Mouse (Mus musculus) midbrain, embryonic 10.5 days (tissue): ENCODE results near the gene Ptprg. TPM values are rescaled to one million over a fixed set of nuclear protein-coding genes. Genes with fewer than 3 reads are reported as not detected.
A peak's percentile ranks its signal among the peaks of the same experiment; 100 is the strongest.

Experiments used
- DNase-seq: peaks from one replicate; pipeline ENCODE4 v3.0.0-alpha.2; 2017; ENCODE audit warnings: low spot score
- H3K27ac ChIP-seq: fragments of 300-500 bp; sonication (generic); replicated peaks from 2 replicates; pipeline ENCODE4 v1.5.1; 2016; ENCODE audit warnings: mild to moderate bottlenecking
- H3K27me3 ChIP-seq: fragments of 300-500 bp; sonication (generic); 2 replicates; pipeline ENCODE4 v1.6.1; 2016; ENCODE audit warnings: low read depth, mild to moderate bottlenecking; ENCODE audit not compliant: poor library complexity, severe bottlenecking
- H3K36me3 ChIP-seq: fragments of 300-500 bp; sonication (generic); 2 replicates; pipeline ENCODE4 v1.6.1; 2016; ENCODE audit warnings: mild to moderate bottlenecking, moderate library complexity
- H3K4me1 ChIP-seq: fragments of 300-500 bp; sonication (generic); 2 replicates; pipeline ENCODE4 v1.6.1; 2016
- H3K4me3 ChIP-seq: fragments of 300-500 bp; sonication (generic); 2 replicates; pipeline ENCODE4 v1.5.1; 2016; ENCODE audit warnings: mild to moderate bottlenecking, moderate library complexity
- H3K9me3 ChIP-seq: fragments of 300-500 bp; sonication (generic); replicated peaks from 2 replicates; pipeline ENCODE4 v1.6.1; 2016; ENCODE audit warnings: mild to moderate bottlenecking
- WGBS: fragments of 180-500 bp; shearing (Covaris S2); methylation state at CpG from one replicate; pipeline ENCODE4 v1.1.7; 2016; 5-methylcytosine and 5-hydroxymethylcytosine counted together
- polyA plus RNA-seq: library from polyadenylated mRNA; unstranded; fragments of >200 nt; fragmentation: Nextera tagmentation; extraction: Ambion mirVana; gene quantifications from 2 replicates; pipeline ENCODE4 v1.2.1, GENCODE M21; 2016

Gene Ptprg
- polyA plus RNA-seq, 1 experiment from 2014 or later, result 34.8 TPM

DNA sequence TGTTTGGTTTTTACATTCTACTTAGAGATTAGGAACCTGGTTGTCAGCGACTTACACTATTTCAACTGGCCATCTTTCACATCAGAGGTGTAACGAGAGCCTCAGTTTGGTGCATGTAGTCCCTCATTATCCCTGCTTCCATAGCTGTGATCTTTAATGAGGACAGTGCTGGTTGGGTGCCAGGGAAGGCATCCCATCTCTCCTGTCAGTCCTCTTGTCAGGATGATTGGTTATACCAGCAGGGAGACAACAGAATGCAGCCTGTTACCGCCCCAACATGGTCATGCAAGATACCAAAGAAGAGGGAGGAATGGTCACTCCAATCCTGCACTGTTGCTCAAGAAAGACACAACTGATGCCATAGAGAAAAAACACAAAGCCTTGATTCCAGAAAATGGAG is 574.6 kb downstream of the Ptprg start:
- 87% methylated on average over 3 of the region's 3 CpGs for WGBS
- Histone ChIP-seq H3K4me1 (no peaks in the 10 kb centered on the region), H3K27me3 (no peaks in the 10 kb centered on the region), H3K27ac (no peak overlapping the region), H3K4me3 (no peak overlapping the region), H3K9me3 (no peaks in the 10 kb centered on the region), H3K36me3 (no peaks in the 10 kb centered on the region)
- DNase-seq, result no peak

DNA sequence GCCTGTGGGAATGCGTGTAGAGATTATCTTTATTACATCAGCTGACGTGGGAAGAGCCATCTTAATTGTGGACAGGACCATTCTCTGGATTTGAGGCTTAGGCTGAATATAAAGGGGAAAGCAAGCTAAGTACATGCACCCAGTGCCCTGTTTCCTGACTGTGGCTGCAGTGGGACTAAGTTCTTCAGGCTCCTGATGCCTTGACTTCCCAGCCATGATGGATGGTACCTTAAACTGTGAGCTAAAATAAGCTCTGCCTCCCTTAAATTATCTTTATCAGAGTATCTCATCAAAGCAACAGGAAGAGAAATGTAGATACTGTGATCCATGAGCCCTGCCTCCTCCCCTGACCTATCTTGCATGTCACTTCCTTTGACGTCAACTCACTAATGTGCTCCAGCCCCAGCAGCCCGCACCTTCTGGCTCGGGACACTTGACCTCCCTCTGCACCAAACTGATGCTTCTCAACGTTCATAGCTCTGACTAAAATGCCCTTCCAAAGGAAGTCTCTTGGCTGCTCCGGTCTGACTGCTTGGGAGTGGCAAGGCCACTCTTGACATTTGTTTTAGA is 578.8 kb downstream of the Ptprg start:
- no peaks in the 10 kb centered on the region for H3K27me3 ChIP-seq
- H3K36me3 ChIP-seq, result no peaks in the 10 kb centered on the region
- no peaks in the 10 kb centered on the region for H3K9me3 ChIP-seq
- H3K4me3 ChIP-seq, result no peak overlapping the region
- H3K27ac ChIP-seq, result no peak overlapping the region
- WGBS, result 88% methylated on average over 7 of the region's 7 CpGs
- no peak for DNase-seq
- peaks cover 3% of the 10 kb centered on the region; the same call in 1 of the 2 replicates for H3K4me1 ChIP-seq

DNA sequence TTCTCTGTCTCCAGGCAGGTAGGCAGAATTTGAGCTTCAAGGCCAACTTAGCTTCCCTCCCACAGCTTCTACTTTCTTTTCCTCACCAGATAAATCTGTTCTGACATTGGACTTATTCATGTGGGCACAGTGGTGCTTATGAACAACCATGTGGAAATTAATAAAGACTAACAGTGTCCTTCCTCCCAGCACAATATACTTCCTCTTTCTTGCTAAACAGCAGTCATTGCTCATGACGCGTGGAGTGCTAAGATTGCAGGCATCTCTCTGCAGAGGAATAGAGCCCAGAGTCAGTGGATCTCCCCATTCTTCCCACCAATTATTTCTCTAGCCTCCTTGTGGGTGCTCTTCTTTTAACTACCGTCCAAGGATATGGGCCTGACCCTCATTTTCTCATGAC is 579.8 kb downstream of the Ptprg start:
- Histone ChIP-seq H3K4me1 (peaks cover 3% of the 10 kb centered on the region; the same call in 1 of the 2 replicates), H3K9me3 (no peaks in the 10 kb centered on the region), H3K27me3 (no peaks in the 10 kb centered on the region), H3K27ac (no peak overlapping the region), H3K4me3 (no peak overlapping the region), H3K36me3 (peaks cover 5% of the 10 kb centered on the region)
- 93% methylated on average over 3 of the region's 3 CpGs for WGBS
- no peak for DNase-seq

DNA sequence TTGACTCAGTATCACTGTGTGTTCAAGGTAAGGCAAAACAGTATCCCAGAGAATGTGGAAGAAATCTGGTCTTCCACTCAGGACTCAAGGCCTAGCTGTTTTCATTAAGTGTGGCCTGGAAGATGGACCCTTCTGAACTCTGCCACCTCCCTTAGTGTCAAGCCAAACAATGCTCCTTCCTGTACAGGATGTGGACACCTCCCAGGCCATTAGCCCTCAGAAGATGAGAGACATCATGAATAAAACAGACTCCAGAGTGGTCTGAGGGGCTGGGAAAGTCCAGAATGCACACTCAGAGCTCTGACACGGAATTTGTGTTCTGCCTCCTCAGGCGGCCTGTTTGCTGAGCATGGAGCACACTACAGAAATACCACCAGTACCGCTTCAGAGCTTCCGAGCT is 581.2 kb downstream of the Ptprg start:
- no peaks in the 10 kb centered on the region for H3K9me3 ChIP-seq
- peaks cover 3% of the 10 kb centered on the region; the same call in 1 of the 2 replicates for H3K4me1 ChIP-seq
- no peak for DNase-seq
- no peak overlapping the region for H3K27ac ChIP-seq
- WGBS, result 91% methylated on average over 4 of the region's 4 CpGs
- no peak overlapping the region for H3K4me3 ChIP-seq
- H3K27me3 ChIP-seq, result no peaks in the 10 kb centered on the region
- peaks cover 8% of the 10 kb centered on the region for H3K36me3 ChIP-seq

DNA sequence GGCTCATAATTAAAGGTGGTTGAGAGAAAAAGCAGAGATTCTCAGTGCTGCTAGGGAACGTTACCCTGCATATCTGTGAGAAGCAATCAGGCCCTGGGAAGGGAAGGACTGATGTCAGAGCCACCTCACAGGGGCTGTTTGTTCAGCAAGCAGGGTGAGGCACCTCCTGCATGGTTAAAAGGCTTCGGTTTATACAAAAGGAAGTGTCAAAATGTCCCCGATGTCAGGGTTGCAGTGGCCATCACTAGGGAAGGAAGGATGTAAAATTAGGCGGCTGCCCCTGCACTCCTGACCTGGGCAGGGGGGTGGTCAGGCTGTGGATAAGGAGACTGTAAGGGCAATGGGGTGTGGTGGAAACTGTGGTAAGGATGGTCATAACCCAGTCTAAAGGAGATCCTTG is 583.2 kb downstream of the Ptprg start:
- no peak overlapping the region for H3K4me3 ChIP-seq
- H3K4me1 ChIP-seq, result peaks cover 3% of the 10 kb centered on the region; the same call in 1 of the 2 replicates
- DNase-seq, result no peak
- H3K36me3 ChIP-seq, result peaks cover 8% of the 10 kb centered on the region
- no peak overlapping the region for H3K27ac ChIP-seq
- 82% methylated on average over 4 of the region's 4 CpGs for WGBS
- H3K27me3 ChIP-seq, result peaks cover 15% of the 10 kb centered on the region
- no peaks in the 10 kb centered on the region for H3K9me3 ChIP-seq

DNA sequence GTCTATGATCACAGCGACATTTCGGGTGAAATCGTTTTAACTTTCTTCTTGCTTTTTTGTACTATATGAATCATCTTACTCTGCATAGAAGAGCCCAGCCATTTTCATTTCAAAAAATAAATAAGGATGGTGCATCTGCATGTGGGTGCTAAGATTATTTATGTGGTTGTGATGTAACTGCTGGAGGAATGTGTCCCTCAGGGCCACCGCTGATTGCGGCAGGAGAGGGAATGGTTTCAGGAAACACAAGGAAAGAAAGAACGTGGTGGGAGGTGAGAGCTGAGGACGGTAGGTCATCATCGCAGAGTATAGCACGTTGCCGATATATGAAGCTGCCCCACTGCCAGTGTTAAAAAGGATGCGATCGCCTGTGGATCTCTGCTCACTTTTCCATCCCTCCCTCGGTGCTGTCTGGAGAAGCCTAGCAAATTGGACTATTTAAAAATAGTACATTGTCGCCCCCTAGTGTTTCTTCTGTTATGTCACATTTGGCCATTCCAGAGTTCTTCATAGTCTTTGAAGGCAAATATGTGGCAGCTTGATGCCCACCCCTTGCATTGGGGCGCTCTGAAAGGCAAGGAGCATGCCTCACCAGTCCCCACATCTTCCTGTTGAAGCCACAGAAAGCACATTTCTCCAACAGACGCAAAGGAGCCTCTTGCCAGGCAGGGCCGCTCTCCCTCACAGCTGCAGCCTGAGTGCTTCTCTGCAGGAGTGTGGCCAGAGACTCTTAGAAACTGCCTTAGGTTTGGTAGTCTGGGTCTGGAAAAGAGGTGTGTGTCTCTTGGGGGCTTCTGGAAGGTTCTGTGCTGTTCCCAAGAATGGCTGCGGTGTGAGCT is 586.5 kb downstream of the Ptprg start:
- WGBS, result 57% methylated on average over 18 of the region's 18 CpGs
- Histone ChIP-seq H3K4me3 (no peak overlapping the region), H3K27ac (no peak overlapping the region), H3K36me3 (peaks cover 8% of the 10 kb centered on the region), H3K4me1 (peaks cover 24% of the 10 kb centered on the region), H3K9me3 (no peaks in the 10 kb centered on the region), H3K27me3 (peaks cover 38% of the 10 kb centered on the region)
- DNase-seq, result peak; percentile 35

DNA sequence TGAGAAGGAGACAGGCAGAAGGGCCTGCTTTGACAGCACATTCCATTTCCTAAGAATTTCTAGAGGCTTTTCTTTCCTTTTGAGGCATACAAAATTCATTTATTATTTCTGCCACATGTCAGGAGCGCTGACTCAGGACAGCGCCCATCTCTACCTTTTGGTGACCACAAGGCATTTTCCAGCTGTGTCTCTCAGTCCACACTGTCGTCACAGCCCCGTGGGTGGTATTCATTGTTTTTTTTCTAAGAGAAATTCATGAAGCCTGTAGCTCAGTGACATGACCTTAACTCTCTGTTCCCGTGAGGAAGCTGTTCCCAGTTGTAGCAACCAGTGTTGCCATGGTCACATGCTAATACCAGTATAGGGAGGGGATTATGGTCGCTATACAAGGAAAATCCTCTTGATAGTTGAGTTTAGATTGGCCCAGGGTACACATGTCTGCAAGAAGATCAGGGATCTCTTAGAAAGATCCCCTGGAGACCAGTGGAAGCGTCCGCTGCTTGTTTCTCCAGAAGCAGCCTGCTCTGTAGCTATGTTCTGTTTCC is 590.7 kb downstream of the Ptprg start:
- H3K27me3 ChIP-seq, result peaks cover 79% of the 10 kb centered on the region

DNA sequence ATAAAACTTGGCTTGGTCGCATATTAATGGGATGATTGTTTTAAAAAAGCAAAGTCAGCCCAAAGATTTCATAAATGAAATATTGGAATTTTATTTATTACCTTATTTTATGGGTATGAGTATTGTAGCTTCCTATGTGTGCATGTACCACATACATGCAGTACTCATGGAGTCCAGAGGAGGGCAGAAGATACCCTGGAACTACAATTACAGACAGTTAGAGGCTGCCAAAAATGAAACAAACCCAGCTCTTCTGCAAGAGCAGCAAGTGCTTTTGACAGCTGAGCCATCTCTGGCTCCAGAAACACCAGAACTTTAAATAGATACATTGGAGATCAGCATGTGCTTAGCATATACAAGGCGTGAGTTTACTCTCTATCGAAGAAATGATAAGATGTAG is 592.6 kb downstream of the Ptprg start:
- Histone ChIP-seq H3K4me3 (no peak overlapping the region), H3K27ac (no peak overlapping the region)
- 94% methylated on average over 3 of the region's 3 CpGs for WGBS

More for the DNA sequence above, 590.7 kb downstream of the Ptprg start:
- Histone ChIP-seq H3K4me3 (no peak overlapping the region), H3K4me1 (peaks cover 21% of the 10 kb centered on the region), H3K27ac (no peak overlapping the region), H3K9me3 (no peaks in the 10 kb centered on the region), H3K36me3 (peaks cover 13% of the 10 kb centered on the region)
- WGBS, result 42% methylated on average over 8 of the region's 8 CpGs
- peak; percentile 52 for DNase-seq

DNA sequence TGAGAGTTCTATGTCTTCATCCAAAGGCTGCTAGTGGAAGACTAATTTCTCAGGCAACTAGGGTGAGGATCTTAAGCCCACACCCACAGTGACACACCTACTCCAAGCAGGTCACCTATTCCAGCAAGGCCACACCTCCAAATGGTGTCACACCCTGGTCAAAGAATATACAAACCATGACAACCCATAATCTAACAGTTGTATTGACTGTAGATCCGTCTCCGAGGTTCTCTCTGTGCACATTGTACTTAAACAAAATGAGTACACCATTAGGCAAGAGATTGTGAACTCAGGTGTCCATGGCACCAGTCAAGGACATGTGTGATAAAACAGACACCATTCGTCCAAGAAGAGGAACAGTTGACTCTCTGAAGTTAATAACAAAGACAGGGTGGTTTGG is 596.2 kb downstream of the Ptprg start:
- peaks cover 50% of the 10 kb centered on the region for H3K27me3 ChIP-seq
- no peak for DNase-seq
- no peaks in the 10 kb centered on the region for H3K9me3 ChIP-seq
- H3K4me3 ChIP-seq, result no peak overlapping the region
- H3K27ac ChIP-seq, result no peak overlapping the region
- WGBS, result 86% methylated on average over 3 of the region's 3 CpGs
- peaks cover 8% of the 10 kb centered on the region for H3K4me1 ChIP-seq
- peaks cover 13% of the 10 kb centered on the region for H3K36me3 ChIP-seq

More for the DNA sequence above, 592.6 kb downstream of the Ptprg start:
- no peak for DNase-seq
- peaks cover 76% of the 10 kb centered on the region for H3K27me3 ChIP-seq
- H3K4me1 ChIP-seq, result peaks cover 21% of the 10 kb centered on the region
- peaks cover 13% of the 10 kb centered on the region for H3K36me3 ChIP-seq
- H3K9me3 ChIP-seq, result no peaks in the 10 kb centered on the region

DNA sequence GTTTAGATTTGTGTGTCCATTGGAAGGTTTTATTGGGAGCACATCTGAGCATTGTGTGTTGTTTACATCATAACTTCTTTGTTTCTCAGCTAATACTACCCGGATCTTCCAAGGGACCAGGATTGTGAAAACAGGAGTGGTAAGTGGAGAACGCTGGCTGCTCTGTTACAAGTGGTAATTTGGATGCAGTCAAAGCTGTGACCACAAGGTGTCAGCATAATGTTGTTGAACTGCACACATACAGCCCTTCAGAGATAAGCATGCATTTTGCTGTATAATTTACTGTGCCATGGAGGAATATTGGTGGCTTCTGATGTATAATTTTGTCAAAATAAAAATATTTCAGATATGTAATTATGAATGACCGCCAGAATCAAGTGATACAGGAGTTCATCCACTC is 598.6 kb downstream of the Ptprg start:
- Histone ChIP-seq H3K4me3 (no peak overlapping the region), H3K4me1 (peaks cover 6% of the 10 kb centered on the region; the same call in 1 of the 2 replicates), H3K36me3 (no peaks in the 10 kb centered on the region), H3K27ac (no peak overlapping the region), H3K27me3 (peaks cover 26% of the 10 kb centered on the region), H3K9me3 (no peaks in the 10 kb centered on the region)
- WGBS, result 63% methylated on average over 3 of the region's 3 CpGs
- peak; percentile 41 for DNase-seq

DNA sequence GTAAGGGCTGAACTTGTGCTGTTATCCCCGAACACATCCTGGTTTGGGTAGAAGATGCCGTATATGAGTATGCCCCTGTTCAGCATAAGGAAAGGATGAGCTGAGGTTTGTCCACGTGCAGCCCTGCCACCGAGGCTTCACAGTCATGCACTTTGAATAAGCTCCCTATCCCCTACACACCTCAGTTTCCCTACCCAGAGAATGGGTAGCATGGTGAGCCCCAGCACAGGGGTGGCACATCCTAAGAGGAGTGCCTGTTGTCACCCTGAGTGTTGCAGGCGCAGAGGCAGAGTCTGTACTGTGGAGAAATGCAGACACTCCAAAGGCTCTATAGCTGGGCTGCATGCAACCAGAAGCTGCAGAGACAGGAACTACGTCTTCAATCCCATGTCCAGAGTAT is 599.4 kb downstream of the Ptprg start:
- 94% methylated on average over 6 of the region's 6 CpGs for WGBS
- peaks cover 18% of the 10 kb centered on the region for H3K27me3 ChIP-seq
- no peak for DNase-seq
- no peaks in the 10 kb centered on the region for H3K36me3 ChIP-seq
- H3K9me3 ChIP-seq, result no peaks in the 10 kb centered on the region
- no peak overlapping the region for H3K4me3 ChIP-seq
- H3K4me1 ChIP-seq, result peaks cover 6% of the 10 kb centered on the region; the same call in 1 of the 2 replicates
- H3K27ac ChIP-seq, result no peak overlapping the region

DNA sequence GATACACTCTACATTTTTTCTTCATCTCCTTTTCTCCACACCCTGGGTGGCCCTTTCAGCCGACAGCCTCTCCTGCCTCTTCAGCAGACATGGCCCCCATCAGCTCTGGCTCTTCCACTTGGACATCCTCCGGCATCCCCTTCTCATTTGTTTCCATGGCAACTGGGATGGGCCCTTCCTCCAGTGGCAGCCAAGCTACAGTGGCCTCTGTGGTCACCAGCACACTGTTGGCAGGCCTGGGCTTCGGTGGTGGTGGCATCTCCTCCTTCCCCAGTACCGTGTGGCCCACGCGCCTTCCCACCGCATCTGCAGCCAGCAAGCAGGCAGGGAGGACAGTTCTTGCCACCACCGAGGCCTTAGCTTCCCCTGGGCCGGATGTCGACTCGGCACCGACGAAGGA is 600.3 kb downstream of the Ptprg start:
- DNase-seq, result no peak
- Histone ChIP-seq H3K4me1 (peaks cover 6% of the 10 kb centered on the region; the same call in 1 of the 2 replicates), H3K27ac (no peak overlapping the region), H3K27me3 (peaks cover 9% of the 10 kb centered on the region; the same call in 1 of the 2 replicates), H3K36me3 (0 out of 2 replicates have a peak, but pooled peaks cover under 1% of the 10 kb centered on the region), H3K4me3 (no peak overlapping the region), H3K9me3 (no peaks in the 10 kb centered on the region)
- WGBS, result 86% methylated on average over 13 of the region's 13 CpGs
